Mouse (Mus musculus): ENCODE results near the gene Exoc1.

Exoc1 gene

GRCm38 (mm10) chr5:76609702-76610370 lies 80.7 kb downstream of the Exoc1 start:
- DNase-seq (ENCODE audit: low spot score): no peak

GRCm38 (mm10) chr5:76612867-76613499 lies 83.9 kb downstream of the Exoc1 start:
- DNase-seq (ENCODE audit: low spot score): no peak

- DNase-seq (ENCODE audit: low spot score): no peak
These were observed 86.2 kb downstream of the Exoc1 start for GRCm38 (mm10) chr5:76615276-76615675.

GRCm38 (mm10) chr5:76616196-76616747 lies 87.2 kb downstream of the Exoc1 start:
- DNase-seq (ENCODE audit: low spot score): no peak

GRCm38 (mm10) chr5:76618750-76619149 lies 89.6 kb downstream of the Exoc1 start:
- no peak for DNase-seq (ENCODE audit: low spot score)
